Mouse (Mus musculus) spleen, adult 2 months (tissue): Measurements from ENCODE around the gene Hist1h3f.
"Not testable (repeated sequence)": the region's sequence is repeated elsewhere in the genome, so short reads cannot be mapped to it uniquely, and the experiment has no call there.

Experiments used
- CTCF ChIP-seq: fragments of 200-500 bp; IDR thresholded peaks from 2 replicates; pipeline ENCODE4 v1.5.1; 2011; ENCODE audit warnings: mild to moderate bottlenecking, inconsistent platforms; ENCODE audit not compliant: insufficient read depth, insufficient read length, insufficient replicate concordance; ENCODE audit errors: extremely low read depth
- POLR2A ChIP-seq: fragments of 200-500 bp; IDR thresholded peaks from 2 replicates; pipeline ENCODE4 v1.6.1; 2011; ENCODE audit warnings: low read depth, low read length, inconsistent platforms

DNA sequence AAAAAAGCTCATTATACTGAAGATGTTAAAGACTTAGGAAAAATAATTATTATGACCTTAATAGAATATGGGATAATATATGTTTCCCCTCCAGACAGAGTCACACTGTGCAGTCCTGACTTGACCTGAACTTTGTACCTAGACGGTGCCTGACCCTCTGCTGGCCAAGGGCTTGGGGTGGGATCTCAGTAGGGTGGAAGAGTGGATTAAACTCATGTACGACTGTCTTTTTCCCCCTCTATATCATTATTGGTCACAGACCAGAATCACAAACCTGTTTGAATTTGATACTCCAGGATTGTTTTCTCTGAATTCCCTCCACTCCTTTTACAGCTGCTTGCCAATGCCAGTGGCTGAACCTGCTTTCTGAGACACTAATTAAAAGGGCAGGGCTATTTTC is 16.8 kb downstream of the Hist1h3f start:
- TF ChIP-seq POLR2A, CTCF: not testable (repeated sequence)
